In the genomic region with DNA sequence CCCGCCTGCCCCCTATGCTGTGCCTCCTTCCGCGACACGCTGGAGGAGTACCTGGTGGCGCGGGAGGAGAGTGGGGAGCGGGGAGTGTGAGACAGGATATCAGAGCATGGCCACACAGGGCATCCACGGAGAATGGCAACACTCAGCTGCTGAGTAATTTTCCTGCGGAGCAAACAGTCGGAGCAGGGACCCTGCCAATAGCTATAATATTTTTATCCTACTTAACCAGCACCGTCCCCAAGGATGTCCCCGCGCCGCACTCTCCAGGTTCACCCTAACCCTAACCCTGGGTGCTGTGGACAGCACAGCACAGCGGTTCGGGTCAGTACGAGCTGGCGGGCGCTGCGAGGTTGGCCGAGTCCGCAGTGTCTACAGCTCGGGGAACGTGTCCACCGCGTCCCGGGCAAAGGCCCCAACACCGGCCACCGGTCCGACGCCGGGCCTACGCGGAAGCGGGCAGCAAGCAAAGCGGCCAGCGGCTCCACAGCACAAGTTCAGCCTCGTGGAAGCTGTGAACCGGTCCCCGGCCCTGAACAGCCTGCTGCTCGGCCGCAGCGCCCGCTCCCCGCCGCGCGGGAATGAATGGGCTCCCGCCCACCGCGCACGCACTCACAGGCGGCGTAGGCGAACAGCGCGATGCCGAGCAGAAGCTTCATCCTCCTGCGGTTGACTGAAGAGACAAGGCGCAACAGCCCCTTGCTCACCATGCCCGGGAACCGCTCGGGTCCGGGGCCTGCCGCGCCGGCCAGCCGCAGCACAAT, we compare ENCODE assay signal across 8 mouse cellular contexts. TPM values are rescaled to one million over a fixed set of nuclear protein-coding genes. Genes with fewer than 3 reads are reported as not detected.
DNase-seq lines count a peak whose midpoint lies in the region; ATAC-seq and TF ChIP-seq lines count a peak whose summit lies in the region.

No protein-coding gene starts in this region.

- no peak for DNase-seq in cerebellum, postnatal 36 days
- DNase-seq in CD8-positive naive resting alpha-beta T cell, adult 2 months (ENCODE audit: low read depth in 2 of 2, low spot score in 2 of 2), result peak; percentile 40 to 42
- peak; percentile 19 for DNase-seq in embryonic facial prominence, embryonic 11.5 days (ENCODE audit: low spot score)
- peak; percentile 48 for DNase-seq in stomach, postnatal 0 days (ENCODE audit: low spot score)

- peak overlapping the region; percentile 93 for H3K27ac ChIP-seq in embryonic facial prominence, embryonic 11.5 days (replicated peaks; ENCODE audit: low read depth, low read length)
- peak overlapping the region; percentile 94 for H3K27ac ChIP-seq in limb, embryonic 13.5 days
- H3K27ac ChIP-seq in midbrain, embryonic 12.5 days (replicated peaks), result peak overlapping the region; percentile 96
- peak overlapping the region; percentile 91 for H3K27ac ChIP-seq in stomach, postnatal 0 days (replicated peaks)

- H3K4me2 ChIP-seq in embryonic facial prominence, embryonic 11.5 days (ENCODE audit: low read depth, low read length), result peak overlapping the region; percentile 93
- H3K4me2 ChIP-seq in limb, embryonic 13.5 days (replicated peaks), result peak overlapping the region; percentile 95
- peak overlapping the region; percentile 80 for H3K4me2 ChIP-seq in midbrain, embryonic 12.5 days (replicated peaks)
- H3K4me2 ChIP-seq in stomach, postnatal 0 days (replicated peaks; ENCODE audit: low read depth), result peak overlapping the region; percentile 79

- under 1% methylated on average over 67 of the region's 68 CpGs for WGBS in embryonic facial prominence, embryonic 11.5 days
- under 1% methylated on average over 66 of the region's 68 CpGs for WGBS in limb, embryonic 13.5 days
- WGBS in midbrain, embryonic 12.5 days, result under 1% methylated on average over 65 of the region's 68 CpGs
- under 1% methylated on average over 67 of the region's 68 CpGs for WGBS in stomach, postnatal 0 days

- H3K9ac ChIP-seq in embryonic facial prominence, embryonic 11.5 days (replicated peaks; ENCODE audit: low read length), result peak overlapping the region; percentile 95
- peak overlapping the region; percentile 91 for H3K9ac ChIP-seq in limb, embryonic 13.5 days
- peak overlapping the region; percentile 90 for H3K9ac ChIP-seq in midbrain, embryonic 12.5 days (replicated peaks)
- peak overlapping the region; percentile 80 for H3K9ac ChIP-seq in stomach, postnatal 0 days (ENCODE audit: low read length)

- H3K4me3 ChIP-seq in embryonic facial prominence, embryonic 11.5 days (ENCODE audit: low read depth, low read length), result peak overlapping the region; percentile 92
- H3K4me3 ChIP-seq in limb, embryonic 13.5 days, result peak overlapping the region; percentile 82
- peak overlapping the region; percentile 83 for H3K4me3 ChIP-seq in midbrain, embryonic 12.5 days
- H3K4me3 ChIP-seq in stomach, postnatal 0 days (ENCODE audit: low read depth, low read length), result peak overlapping the region; percentile 92

- TF ChIP-seq EP300 in stomach, postnatal 0 days (optimal IDR thresholded peaks at IDR 0.05), result no peak

- H3K27me3 ChIP-seq in embryonic facial prominence, embryonic 11.5 days (ENCODE audit: control insufficient read depth, insufficient read depth, low read length), result no peaks in the 10 kb centered on the region
- H3K27me3 ChIP-seq in limb, embryonic 13.5 days, result no peaks in the 10 kb centered on the region
- H3K27me3 ChIP-seq in midbrain, embryonic 12.5 days, result no peaks in the 10 kb centered on the region
- H3K27me3 ChIP-seq in stomach, postnatal 0 days (ENCODE audit: control insufficient read depth, insufficient read depth, low read length), result no peaks in the 10 kb centered on the region

- no peak for TF ChIP-seq CTCF in stomach, postnatal 0 days (IDR thresholded peaks at IDR 0.05; ENCODE audit: low read depth)

- H3K9me3 ChIP-seq in embryonic facial prominence, embryonic 11.5 days (replicated peaks; ENCODE audit: control insufficient read depth, low read length), result no peaks in the 10 kb centered on the region
- no peaks in the 10 kb centered on the region for H3K9me3 ChIP-seq in limb, embryonic 13.5 days
- H3K9me3 ChIP-seq in midbrain, embryonic 12.5 days, result no peaks in the 10 kb centered on the region
- no peaks in the 10 kb centered on the region for H3K9me3 ChIP-seq in stomach, postnatal 0 days (ENCODE audit: control insufficient read depth, low read length)

- peak; percentile 46 for ATAC-seq in cerebellum, adult (ENCODE audit: insufficient number of reproducible peaks, low FRiP score, low TSS enrichment)
- ATAC-seq in embryonic facial prominence, embryonic 11.5 days (replicated peaks; ENCODE audit: insufficient number of reproducible peaks, low FRiP score, low TSS enrichment, low read depth), result peak; percentile 77
- ATAC-seq in hematopoietic stem cell, adult 5-6 weeks (replicated peaks in 1 of 2; ENCODE audit: insufficient read depth in 1 of 2, low FRiP score in 2 of 2, low TSS enrichment in 1 of 2, low read depth in 1 of 2, poor library complexity in 2 of 2, severe bottlenecking in 2 of 2), result peak; percentile 43 to 58
- peak; percentile 80 for ATAC-seq in limb, embryonic 13.5 days (ENCODE audit: low FRiP score, low read depth)
- peak; percentile 72 for ATAC-seq in midbrain, embryonic 12.5 days (ENCODE audit: low FRiP score, low read depth)
- ATAC-seq in stomach, postnatal 0 days (ENCODE audit: low FRiP score, low TSS enrichment), result peak; percentile 75

- H3K36me3 ChIP-seq in embryonic facial prominence, embryonic 11.5 days (replicated peaks; ENCODE audit: control insufficient read depth, insufficient read depth, low read depth, low read length), result no peaks in the 10 kb centered on the region
- H3K36me3 ChIP-seq in limb, embryonic 13.5 days, result no peaks in the 10 kb centered on the region
- no peaks in the 10 kb centered on the region for H3K36me3 ChIP-seq in midbrain, embryonic 12.5 days
- no peaks in the 10 kb centered on the region for H3K36me3 ChIP-seq in stomach, postnatal 0 days (ENCODE audit: control insufficient read depth, insufficient read depth, low read length)

- H3K4me1 ChIP-seq in embryonic facial prominence, embryonic 11.5 days (ENCODE audit: control insufficient read depth, insufficient read depth, low read length), result no peaks in the 10 kb centered on the region
- peaks cover 19% of the 10 kb centered on the region for H3K4me1 ChIP-seq in limb, embryonic 13.5 days
- peaks cover 15% of the 10 kb centered on the region for H3K4me1 ChIP-seq in midbrain, embryonic 12.5 days
- H3K4me1 ChIP-seq in stomach, postnatal 0 days (replicated peaks; ENCODE audit: control insufficient read depth, insufficient read depth), result no peaks in the 10 kb centered on the region

RNA-seq across cellular contexts. Expression of gene Uxs1, which starts 0.4 kb away (rescaled TPM):
- polyA plus RNA-seq in embryonic facial prominence, embryonic 11.5 days (2014; fragmentation: Nextera tagmentation; extraction: Ambion mirVana), result 24.8 and 25.6 TPM in 2 replicates
- total RNA-seq in hematopoietic stem cell, adult 5-6 weeks (2017), result 27.6 and 43.6 TPM in 2 replicates
- 28.1 and 30.0 TPM in 2 replicates for polyA plus RNA-seq in limb, embryonic 13.5 days (2015; fragmentation: Nextera tagmentation; extraction: Ambion mirVana)
- 17.5 and 18.7 TPM in 2 replicates for polyA plus RNA-seq in midbrain, embryonic 12.5 days (2016; fragmentation: Nextera tagmentation; extraction: Ambion mirVana)
- polyA plus RNA-seq in stomach, postnatal 0 days (2015; fragmentation: Nextera tagmentation; extraction: Ambion mirVana), result 20.0 and 20.2 TPM in 2 replicates

Comparison
In these comparisons a context has a peak if more than half of its experiments do, and no peak if none do; other contexts are left out.
1. DNase-seq: peak in CD8-positive naive resting alpha-beta T cell, adult 2 months (2 of 2), embryonic facial prominence, embryonic 11.5 days (single experiment) and stomach, postnatal 0 days (single experiment); none in cerebellum, postnatal 36 days (0 of 2).
2. Peak in every context shown above with its lines, with median percentiles within 50 percentile points of each other: ATAC-seq, H3K27ac ChIP-seq, H3K4me2 ChIP-seq, H3K4me3 ChIP-seq and H3K9ac ChIP-seq.